Comparison of ENCODE assay signal across 30 mouse cellular contexts in the genomic region with DNA sequence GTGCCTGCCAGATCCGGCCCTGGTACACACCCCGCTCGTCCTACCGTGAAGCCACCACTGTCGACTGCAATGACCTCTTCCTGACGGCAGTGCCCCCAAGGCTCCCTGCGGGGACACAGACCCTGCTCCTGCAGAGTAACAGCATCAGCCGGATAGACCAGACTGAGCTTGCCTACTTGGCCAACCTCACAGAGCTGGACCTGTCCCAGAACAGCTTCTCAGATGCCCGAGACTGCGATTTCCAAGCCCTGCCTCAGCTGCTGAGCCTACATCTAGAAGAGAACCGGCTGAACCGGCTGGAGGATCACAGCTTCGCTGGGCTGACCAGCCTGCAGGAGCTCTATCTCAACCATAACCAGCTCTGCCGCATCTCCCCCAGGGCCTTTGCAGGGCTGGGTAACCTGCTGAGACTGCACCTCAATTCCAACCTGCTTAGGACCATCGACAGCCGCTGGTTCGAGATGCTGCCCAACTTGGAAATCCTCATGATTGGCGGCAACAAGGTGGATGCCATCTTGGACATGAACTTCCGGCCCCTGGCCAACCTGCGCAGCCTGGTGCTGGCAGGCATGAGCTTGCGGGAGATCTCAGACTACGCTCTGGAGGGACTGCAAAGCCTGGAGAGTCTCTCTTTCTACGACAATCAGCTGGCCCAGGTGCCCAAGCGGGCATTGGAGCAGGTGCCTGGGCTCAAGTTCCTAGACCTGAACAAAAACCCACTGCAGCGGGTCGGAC. TPM values are rescaled to one million over a fixed set of nuclear protein-coding genes. Genes with fewer than 3 reads are reported as not detected.
A peak's percentile ranks its signal among the peaks of the same experiment; 100 is the strongest.
DNase-seq lines count a peak whose midpoint lies in the region; ATAC-seq lines count a peak whose summit lies in the region.
"Had no signal": no experiment of that assay in that cellular context is flagged by ENCODE, and none has a peak within 500 bp of the region (broad histone marks: within the 10 kb centered on the region; RNA-seq: fewer than 3 reads in every experiment).

No protein-coding gene starts in this region.

- no peaks in the 10 kb centered on the region; the same call in 1 of the 2 replicates for H3K36me3 ChIP-seq in midbrain, embryonic 11.5 days (ENCODE audit: control insufficient read depth, insufficient read depth, low read length)
- H3K36me3 ChIP-seq in midbrain, embryonic 16.5 days (ENCODE audit: control insufficient read depth, insufficient read depth, low read length) = peaks cover 24% of the 10 kb centered on the region
- H3K36me3 ChIP-seq: embryonic facial prominence, embryonic 10.5 days; embryonic facial prominence, embryonic 15.5 days; heart, embryonic 12.5 days; limb, embryonic 10.5 days; limb, embryonic 15.5 days; liver, embryonic 13.5 days had no signal

- intact Hi-C loops in gastrocnemius, postnatal 14 days (cut with DNase I; ENCODE audit: low total_unique reads) = no loop called here

- H3K9me3 ChIP-seq in midbrain, embryonic 11.5 days (ENCODE audit: control insufficient read depth, low read length) = no peaks in the 10 kb centered on the region
- H3K9me3 ChIP-seq in midbrain, embryonic 16.5 days (replicated peaks; ENCODE audit: control insufficient read depth, low read length, poor library complexity, severe bottlenecking) = no peaks in the 10 kb centered on the region
- H3K9me3 ChIP-seq: embryonic facial prominence, embryonic 10.5 days; embryonic facial prominence, embryonic 15.5 days; forebrain, embryonic 15.5 days; heart, embryonic 12.5 days; hindbrain, embryonic 15.5 days; limb, embryonic 10.5 days; limb, embryonic 15.5 days; liver, embryonic 13.5 days; midbrain, embryonic 15.5 days; neural tube, embryonic 13.5 days had no signal

- no peak overlapping the region for H3K4me3 ChIP-seq in midbrain, embryonic 11.5 days (ENCODE audit: low read depth, low read length)
- no peak overlapping the region for H3K4me3 ChIP-seq in midbrain, embryonic 16.5 days (ENCODE audit: low read depth, low read length)
- H3K4me3 ChIP-seq: embryonic facial prominence, embryonic 10.5 days; embryonic facial prominence, embryonic 15.5 days; forebrain, embryonic 15.5 days; heart, adult 2 months; heart, embryonic 12.5 days; hindbrain, embryonic 15.5 days; limb, embryonic 10.5 days; limb, embryonic 15.5 days; liver, embryonic 13.5 days; midbrain, embryonic 15.5 days; myocyte; neural tube, embryonic 13.5 days had no signal

- no peak overlapping the region for H3K9ac ChIP-seq in midbrain, embryonic 11.5 days (ENCODE audit: low read length)
- no peak overlapping the region for H3K9ac ChIP-seq in midbrain, embryonic 16.5 days (ENCODE audit: low read depth, low read length)
- H3K9ac ChIP-seq: embryonic facial prominence, embryonic 15.5 days; forebrain, embryonic 15.5 days; heart, embryonic 12.5 days; hindbrain, embryonic 15.5 days; limb, embryonic 15.5 days; liver, embryonic 13.5 days; midbrain, embryonic 15.5 days; neural tube, embryonic 13.5 days had no signal

- peak; percentile 43 for DNase-seq in cerebellum, adult 11-12 months
- DNase-seq in cerebellum, adult 9-10 months = no peak
- peak; percentile 33 for DNase-seq in gastrocnemius, postnatal 14 days
- no peak for DNase-seq in gastrocnemius, postnatal 10 days
- DNase-seq in midbrain, embryonic 11.5 days (ENCODE audit: low spot score, missing footprints) = peak; percentile 39
- DNase-seq in gonadal fat pad, adult 2 months (ENCODE audit: low read depth) = peak; percentile 40
- DNase-seq in natural killer cell, adult 2 months (ENCODE audit: low spot score in 2 of 2) = no peak
- DNase-seq: adrenal gland, adult 8-10 months; heart, adult 2 months; heart, postnatal 4 days; kidney, adult 18-20 months; kidney, postnatal 4 days; liver, embryonic 13.5 days; lung, adult 2 months; lung, postnatal 10 days; thymus, postnatal 4 days had no signal

- H3K4me2 ChIP-seq in midbrain, embryonic 11.5 days = no peak overlapping the region
- no peak overlapping the region for H3K4me2 ChIP-seq in midbrain, embryonic 16.5 days (ENCODE audit: low read length)
- H3K4me2 ChIP-seq: embryonic facial prominence, embryonic 15.5 days; forebrain, embryonic 15.5 days; heart, embryonic 12.5 days; hindbrain, embryonic 15.5 days; limb, embryonic 15.5 days; liver, embryonic 13.5 days; midbrain, embryonic 15.5 days; neural tube, embryonic 13.5 days had no signal

- peaks cover 3% of the 10 kb centered on the region for H3K4me1 ChIP-seq in midbrain, embryonic 11.5 days (ENCODE audit: control insufficient read depth, insufficient read depth, low read length)
- H3K4me1 ChIP-seq in midbrain, embryonic 16.5 days (ENCODE audit: control insufficient read depth, insufficient read depth, low read length) = peaks cover 12% of the 10 kb centered on the region; the same call in 1 of the 2 replicates
- H3K4me1 ChIP-seq: embryonic facial prominence, embryonic 15.5 days; liver, embryonic 13.5 days had no signal

- WGBS in midbrain, embryonic 11.5 days = 87% methylated on average over 26 of the region's 26 CpGs
- WGBS in midbrain, embryonic 16.5 days = 88% methylated on average over 26 of the region's 26 CpGs

- no peak for ATAC-seq in midbrain, embryonic 11.5 days (ENCODE audit: low FRiP score)
- ATAC-seq in midbrain, embryonic 16.5 days = no peak
- ATAC-seq: forebrain, embryonic 15.5 days had no signal

- H3K27ac ChIP-seq in midbrain, embryonic 11.5 days (ENCODE audit: low read depth, low read length) = no peak overlapping the region
- no peak overlapping the region for H3K27ac ChIP-seq in midbrain, embryonic 16.5 days (ENCODE audit: low read length)
- H3K27ac ChIP-seq: embryonic facial prominence, embryonic 10.5 days; embryonic facial prominence, embryonic 15.5 days; forebrain, embryonic 15.5 days; heart, adult 2 months; hindbrain, embryonic 15.5 days; kidney, postnatal 0 days; limb, embryonic 10.5 days; limb, embryonic 15.5 days; liver, embryonic 13.5 days; macrophage; midbrain, embryonic 15.5 days; neural tube, embryonic 13.5 days had no signal

- no peaks in the 10 kb centered on the region for H3K27me3 ChIP-seq in midbrain, embryonic 11.5 days (ENCODE audit: control insufficient read depth, insufficient read depth, low read length)
- no peaks in the 10 kb centered on the region for H3K27me3 ChIP-seq in midbrain, embryonic 16.5 days (ENCODE audit: control insufficient read depth, insufficient read depth, low read depth, low read length)
- H3K27me3 ChIP-seq: embryonic facial prominence, embryonic 15.5 days; forebrain, embryonic 15.5 days; heart, embryonic 12.5 days; hindbrain, embryonic 15.5 days; liver, embryonic 13.5 days; midbrain, embryonic 15.5 days; neural tube, embryonic 13.5 days had no signal

RNA-seq across cellular contexts. Expression of a gene that starts 57.4 kb away (rescaled TPM):
- total RNA-seq in gastrocnemius, postnatal 14 days (2021) = 1 to 10 TPM; 1.6 to 3.1 TPM
- 1 to 10 TPM; 2.8 to 3.7 TPM for total RNA-seq in gastrocnemius, postnatal 10 days (2021)
- 8.0 and 9.4 TPM in 2 replicates for polyA plus RNA-seq in midbrain, embryonic 11.5 days (2014; fragmentation: Nextera tagmentation; extraction: Ambion mirVana)
- 59.1 and 61.4 TPM in 2 replicates for polyA plus RNA-seq in midbrain, embryonic 16.5 days (2015; fragmentation: Nextera tagmentation; extraction: Ambion mirVana)
- polyA plus RNA-seq in gonadal fat pad, adult 2 months (2012; rRNA removed) = 5.2 and 8.2 TPM in 2 replicates
- total RNA-seq: megakaryocyte-erythroid progenitor cell, adult 5-6 weeks had no signal
- polyA plus RNA-seq: macrophage had no signal

Comparison
In these comparisons a context has a peak if more than half of its experiments do, and no peak if none do; other contexts are left out.
1. DNase-seq: peak in cerebellum, adult 11-12 months (single experiment), gastrocnemius, postnatal 14 days (single experiment), midbrain, embryonic 11.5 days (single experiment) and gonadal fat pad, adult 2 months (single experiment); none in cerebellum, adult 9-10 months (single experiment), gastrocnemius, postnatal 10 days (single experiment) and natural killer cell, adult 2 months (0 of 2).